Mouse (Mus musculus) lung, adult 2 months (tissue): ENCODE results near the gene 1500009C09Rik.

Experiments
- CTCF ChIP-seq: fragments of 200-500 bp; IDR thresholded peaks from 2 replicates; pipeline ENCODE4 v1.5.1; 2011; ENCODE audit warnings: mild to moderate bottlenecking, low read length, control low read depth; ENCODE audit not compliant: insufficient read depth
- POLR2A ChIP-seq: fragments of 200-500 bp; IDR thresholded peaks from 2 replicates; pipeline ENCODE4 v1.6.1; 2011; ENCODE audit warnings: low read depth, mild to moderate bottlenecking, control low read depth, low read length, borderline replicate concordance; ENCODE audit errors: extremely low read depth

GRCm38 (mm10) chr15:82208307-82208706 lies 43.9 kb upstream of the 1500009C09Rik start:
- TF ChIP-seq POLR2A: no peak
- TF ChIP-seq CTCF: no peak
